Mouse (Mus musculus) urinary bladder, adult 18-20 months (tissue): ENCODE measurements around the gene Nek5.

Experiments used
- DNase-seq, 2 experiments: peaks; one replicate each; pipeline ENCODE4 v3.0.0; 2022; ENCODE audit warnings: low spot score in 2 of 2, mixed read lengths in 2 of 2

Gene Nek5

DNA sequence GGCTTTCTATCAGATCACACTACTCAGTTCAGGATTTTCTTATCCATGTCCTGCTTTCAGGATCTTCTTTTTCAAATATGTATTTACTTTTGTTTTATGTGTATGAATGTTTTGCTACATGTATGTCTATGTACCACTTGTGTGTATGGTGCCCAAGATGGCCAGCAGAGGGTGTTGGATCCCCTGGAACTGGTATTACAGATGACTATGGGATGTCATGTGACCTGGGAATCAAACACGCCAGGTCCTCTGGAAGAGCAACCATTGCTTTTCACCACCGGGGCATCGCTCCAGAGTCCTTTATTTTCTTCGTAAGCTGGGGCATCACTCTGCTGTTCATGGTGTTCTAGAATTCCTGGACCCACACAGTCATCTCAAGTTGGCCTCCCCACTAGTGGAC is 35.6 kb downstream of the Nek5 start:
- no peak for DNase-seq

DNA sequence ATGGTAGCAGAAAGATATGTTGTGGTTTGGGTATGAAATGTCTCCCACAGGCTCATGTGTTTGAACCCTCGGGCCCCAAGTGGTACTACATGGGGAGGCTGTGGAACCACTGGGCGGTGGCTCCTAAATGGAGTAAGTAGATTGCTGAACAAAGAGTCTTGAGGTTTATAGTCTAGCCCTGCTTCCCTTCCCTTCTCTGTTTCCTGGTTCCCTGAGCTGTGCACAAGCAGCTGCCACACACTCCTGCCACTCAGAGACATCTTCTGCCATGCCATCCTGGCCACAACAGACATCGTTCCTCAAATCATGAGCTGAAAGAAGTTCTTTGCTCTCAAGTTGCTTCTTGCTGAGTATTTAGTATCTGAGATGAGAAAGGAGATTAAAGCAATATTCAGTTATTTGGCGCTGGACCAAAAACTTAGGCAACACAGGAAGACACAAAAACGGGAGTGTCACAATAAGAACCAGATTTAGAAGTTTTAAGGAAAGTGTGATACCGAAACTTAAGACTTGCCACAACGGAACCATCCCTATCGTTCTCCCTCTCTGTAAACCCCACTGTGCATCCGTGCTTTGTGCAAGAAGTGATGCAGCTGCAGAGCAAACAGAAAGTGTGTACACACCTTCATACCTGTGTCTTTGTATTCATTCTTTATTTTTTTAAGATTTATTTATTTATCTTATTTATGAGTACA is 45.4 kb downstream of the Nek5 start:
- no peak for DNase-seq

DNA sequence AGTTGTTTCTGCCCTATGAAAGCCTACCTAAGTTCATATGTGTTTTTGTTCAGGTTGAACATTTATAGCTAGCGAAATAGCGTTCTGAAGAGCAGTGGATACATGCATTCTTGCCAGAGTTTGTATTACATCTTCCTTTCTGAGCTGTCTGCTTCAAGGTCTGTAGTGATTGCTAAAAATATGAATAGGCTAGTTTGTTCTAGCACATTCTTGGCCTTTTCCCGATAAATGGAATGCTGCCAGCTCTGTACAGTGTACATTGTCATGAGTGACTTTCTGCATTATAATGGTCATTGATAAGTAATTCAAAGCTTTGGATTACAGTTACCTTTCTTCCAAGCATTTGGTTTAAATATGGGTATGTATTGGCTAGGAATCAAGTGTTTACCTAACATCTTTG is 63.7 kb downstream of the Nek5 start:
- DNase-seq: no peak

DNA sequence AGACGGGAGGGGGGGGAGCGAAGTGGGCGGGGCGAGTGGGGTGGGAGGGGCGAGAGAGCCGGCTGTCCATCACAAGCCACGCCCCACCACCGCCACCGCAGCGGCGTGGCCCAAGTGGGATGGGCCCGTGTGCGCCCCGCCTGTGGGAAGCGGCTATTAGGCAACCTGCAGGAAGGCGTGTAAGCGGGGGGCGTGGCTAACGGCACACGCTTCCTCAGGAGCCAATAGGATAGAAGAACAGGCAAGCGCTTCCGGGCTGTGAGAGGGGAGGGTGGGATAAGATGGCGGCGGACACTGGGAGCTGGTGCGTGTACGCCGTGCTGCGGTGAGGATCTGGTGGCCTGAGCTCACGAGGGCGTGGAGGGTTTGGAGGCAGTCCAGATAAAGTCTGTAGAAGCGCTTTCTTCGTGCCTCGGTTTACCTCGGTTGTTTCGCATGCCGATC is 64.4 kb downstream of the Nek5 start, which contains the start of gene Alg11:
Gene Alg11, plus strand, starts transcription at position 276 of the 444 bp plus-strand sequence.
- peak; percentile 84 to 96 for DNase-seq

DNA sequence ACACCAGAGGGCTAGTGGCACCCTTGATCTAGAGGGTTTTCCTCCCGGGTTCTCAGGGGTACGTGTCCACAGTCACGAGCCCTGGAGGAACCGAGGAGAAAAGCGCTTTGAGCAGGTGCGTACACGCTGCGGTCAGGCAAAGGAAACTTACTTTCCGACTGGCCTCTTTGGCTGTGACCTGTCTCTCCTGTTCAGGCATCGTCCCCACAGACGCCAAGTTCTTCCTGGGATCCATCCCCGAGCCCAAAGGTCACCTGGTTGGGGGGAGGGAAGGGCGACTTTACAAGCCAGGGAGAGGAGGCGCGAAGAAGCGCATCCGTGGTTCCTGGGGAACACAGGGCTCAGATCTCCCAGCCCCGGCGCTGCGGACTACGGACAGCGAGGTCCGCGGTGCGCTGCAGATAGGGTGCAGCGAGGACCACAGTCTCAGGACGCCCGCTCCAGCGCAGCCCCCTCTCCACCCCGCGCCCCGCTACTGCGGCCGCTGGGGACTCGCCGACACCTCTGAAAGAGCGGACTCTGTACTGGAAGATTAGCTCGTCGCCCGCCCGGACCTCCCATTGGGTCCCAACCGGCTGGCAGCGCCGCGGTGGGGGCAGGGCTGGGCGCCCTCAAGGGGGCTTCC is 64.9 kb downstream of the Nek5 start, which contains the start of gene Atp7b:
Gene Atp7b, minus strand, starts transcription at position 485 of the 625 bp plus-strand sequence.
- DNase-seq: peak; percentile 9 to 63

DNA sequence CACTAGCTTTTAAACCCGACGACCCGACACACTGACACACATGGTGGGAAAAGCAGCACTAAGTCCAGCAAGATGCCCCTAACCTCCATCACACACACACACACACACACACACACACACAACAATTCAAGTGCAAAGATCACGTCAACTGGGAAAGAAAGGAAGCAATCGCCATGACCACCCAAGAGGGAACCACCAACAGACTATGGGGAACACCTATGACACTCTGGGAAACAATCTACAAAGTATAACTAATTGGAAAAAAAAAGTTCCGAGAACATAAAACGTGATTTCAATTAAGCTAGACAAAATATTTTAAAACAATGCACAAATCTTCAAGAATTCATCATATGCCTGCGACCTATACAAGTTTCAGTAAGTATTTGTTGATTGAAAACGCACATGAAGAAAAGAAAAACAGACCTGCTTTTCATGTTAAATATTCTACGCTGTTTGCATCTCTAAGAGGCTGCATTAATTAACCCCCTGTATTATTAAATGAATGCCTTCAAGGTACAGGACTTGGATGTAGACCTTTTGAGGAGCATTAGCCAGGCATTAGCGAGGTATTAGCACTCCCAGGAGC is 65.6 kb downstream of the Nek5 start:
- no peak for DNase-seq

DNA sequence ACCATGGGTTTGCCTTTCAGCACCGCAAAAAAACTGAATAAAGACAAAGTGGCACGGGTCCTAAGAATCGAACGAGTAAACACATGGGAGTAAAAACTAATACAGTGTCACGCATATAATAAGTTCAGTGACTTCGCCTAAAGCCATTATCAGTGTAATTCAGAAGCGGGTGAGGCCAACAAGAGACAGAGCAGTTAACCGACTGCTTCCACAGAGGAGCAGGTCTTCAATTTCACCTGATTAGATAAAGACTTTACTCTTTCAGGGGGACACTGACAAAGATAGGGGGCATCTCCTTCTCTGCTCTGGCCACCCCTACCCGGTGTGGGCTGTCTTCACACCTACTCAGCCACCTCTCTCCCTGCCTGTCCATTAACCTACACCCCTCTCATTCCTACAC is 66.5 kb downstream of the Nek5 start:
- DNase-seq: no peak

DNA sequence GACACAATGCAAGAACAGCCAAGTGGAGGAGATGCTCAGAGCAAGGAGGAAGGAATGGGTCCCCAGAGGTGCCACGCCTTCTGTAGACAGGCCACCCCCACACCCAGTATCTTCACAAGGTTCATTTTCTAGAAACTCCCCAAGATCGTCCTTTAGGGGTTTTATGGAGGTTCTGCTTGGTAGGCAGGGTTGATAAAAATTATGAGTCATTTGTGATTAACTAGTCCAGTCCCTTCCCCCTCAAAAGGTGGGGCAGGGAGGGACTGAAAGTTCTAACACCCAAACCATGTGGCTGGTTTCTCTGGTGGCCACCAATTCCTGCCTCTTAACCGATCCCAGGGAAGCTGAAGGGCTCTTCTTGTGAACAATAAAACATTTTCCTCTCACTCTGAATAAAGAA is 68.0 kb downstream of the Nek5 start:
- no peak for DNase-seq

DNA sequence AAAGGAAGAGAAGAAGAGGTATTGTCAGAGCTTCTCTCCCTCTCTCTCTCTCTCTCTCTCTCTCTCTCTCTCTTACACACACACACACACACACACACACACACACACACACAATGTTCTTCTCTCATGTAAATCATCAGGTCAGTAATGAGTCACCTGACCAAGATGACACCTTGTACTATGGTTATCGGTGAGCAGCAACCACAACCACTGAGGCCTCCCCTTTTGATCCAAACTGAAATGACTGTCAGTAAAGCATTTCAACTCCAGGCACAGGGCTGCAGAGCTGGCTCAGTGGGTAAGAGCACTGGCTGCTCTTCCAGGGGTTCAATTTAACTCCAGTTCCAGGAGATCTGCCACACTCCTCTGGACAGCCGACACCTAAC is 69.4 kb downstream of the Nek5 start:
- DNase-seq: no peak

DNA sequence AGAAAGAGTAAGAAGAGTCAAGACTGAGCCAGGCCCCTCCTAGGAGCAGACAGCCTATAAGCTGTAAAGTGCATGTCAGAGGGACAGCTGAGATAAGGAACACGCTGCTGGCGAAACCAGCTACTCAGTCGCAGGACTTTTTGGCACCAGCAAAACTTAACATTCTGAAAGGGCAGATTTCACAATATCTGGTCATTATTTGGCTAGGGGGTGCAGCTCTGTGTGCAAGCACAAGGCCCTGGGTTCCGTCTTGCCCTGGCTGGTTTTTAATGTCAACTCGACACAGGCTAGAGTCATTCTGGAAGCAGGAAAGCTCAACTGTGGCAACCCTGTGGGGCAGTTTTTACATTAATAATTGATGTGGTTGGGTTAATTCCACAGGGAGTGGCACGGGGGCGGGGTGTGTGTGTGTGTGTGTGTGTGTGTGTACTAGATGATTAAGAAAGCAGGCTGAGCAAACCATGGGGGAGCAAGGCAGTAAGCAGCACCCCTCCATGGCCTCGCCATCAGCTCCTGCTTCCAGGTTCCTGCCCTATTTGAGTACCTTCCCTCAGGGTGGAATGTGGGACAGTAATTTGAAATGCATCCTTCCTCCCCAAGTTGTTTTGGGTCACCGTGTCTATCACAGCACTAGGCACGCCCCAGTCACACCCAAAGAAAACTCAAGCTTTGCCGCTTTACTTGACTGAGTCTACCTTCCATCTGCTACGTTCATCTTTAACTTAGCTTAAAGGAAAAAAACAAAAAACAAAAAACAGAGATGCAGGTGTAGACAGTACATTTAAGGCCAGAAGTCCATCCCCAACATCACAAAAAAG is 70.0 kb downstream of the Nek5 start:
- peak; percentile 29 to 47 for DNase-seq

DNA sequence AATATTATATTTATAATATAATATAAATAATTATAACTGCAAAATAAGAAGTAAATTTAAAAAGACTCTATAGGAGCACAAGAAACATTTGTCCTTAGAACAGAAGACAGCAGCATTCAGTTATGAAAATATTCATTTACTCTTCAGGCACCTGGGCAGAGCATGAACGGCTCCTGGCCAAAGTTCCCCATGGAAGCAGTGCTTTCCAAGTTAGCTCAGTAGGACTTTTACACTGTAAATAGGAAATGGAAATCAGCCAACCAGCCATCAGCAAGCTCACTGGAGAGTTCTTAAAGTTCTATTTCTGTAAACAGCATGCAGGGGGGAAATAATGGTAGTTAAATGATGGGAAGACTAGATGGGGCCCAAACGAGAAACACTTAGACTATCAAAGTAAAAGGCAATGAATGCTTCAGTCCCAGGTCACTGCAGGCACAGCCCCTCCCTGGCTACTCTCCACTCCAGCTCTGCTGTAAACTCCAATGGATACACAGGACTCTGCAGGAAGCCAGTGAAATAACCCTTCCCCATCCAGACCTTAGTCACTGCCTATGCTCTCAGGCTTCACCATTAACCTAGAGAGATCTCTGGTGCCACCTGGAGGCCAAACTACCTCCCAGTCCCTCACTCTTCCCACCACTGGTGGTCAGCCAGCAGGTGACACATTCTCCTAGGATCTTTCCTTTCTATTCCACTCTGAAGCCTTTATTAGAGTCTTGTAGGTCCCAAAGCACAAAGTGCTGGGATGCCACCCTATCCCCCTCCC is 77.0 kb downstream of the Nek5 start:
- DNase-seq: peak in 1 of 2 experiments; percentile 48

DNA sequence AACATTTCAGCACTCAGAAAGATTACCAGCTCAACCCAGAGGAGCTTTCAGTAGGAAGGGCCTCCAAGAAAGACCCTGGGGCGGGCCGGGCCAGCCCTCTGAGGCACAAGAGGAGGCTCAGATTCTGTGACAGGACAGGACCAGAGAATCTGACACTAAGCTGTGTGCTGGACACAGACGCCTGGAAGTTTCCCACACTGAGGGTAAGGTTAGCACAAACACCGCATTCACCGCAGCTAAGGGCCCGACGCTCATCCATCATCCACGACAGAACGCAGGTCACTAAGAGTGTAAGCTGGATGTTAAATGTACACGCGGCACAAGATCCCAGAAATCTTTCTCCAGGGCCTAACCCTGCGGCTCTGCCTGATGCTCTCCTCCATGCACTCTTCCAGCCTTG is 81.1 kb downstream of the Nek5 start:
- no peak for DNase-seq

DNA sequence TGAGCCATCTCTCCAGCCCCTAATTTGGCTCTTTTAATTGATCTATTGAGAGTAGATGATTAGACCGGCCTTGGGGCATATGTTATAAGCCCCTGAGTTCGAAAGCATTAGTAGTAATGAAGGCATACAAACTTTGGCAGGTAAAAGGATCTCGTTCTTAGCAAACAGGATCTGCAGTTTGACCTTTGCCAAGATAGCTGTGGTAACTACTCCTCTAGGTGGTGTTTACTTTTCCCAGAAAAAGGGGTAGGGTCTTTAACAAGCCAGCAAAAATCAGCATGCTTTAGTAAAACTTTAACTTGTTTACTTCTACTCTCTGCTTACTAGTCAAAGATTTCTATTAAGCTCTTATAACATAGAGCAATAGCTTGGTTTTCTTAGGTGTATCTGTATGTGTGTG is 82.3 kb downstream of the Nek5 start:
- no peak for DNase-seq

DNA sequence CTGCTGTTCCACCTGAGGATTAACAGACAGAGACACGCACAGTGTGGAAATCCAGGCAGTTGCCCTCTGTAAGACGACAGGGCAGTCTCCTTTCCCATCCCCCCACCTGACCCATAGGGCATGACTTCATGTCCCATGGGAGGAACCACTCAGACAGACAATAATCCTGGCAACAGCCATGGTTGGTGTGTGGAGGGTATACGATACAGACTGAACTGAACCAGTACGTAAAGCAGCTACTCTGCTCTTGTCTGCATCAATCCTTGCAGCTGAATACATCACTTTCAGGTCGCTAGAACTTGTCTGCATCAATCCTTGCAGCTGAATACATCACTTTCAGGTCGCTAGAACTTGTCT is 84.7 kb downstream of the Nek5 start:
- no peak for DNase-seq

DNA sequence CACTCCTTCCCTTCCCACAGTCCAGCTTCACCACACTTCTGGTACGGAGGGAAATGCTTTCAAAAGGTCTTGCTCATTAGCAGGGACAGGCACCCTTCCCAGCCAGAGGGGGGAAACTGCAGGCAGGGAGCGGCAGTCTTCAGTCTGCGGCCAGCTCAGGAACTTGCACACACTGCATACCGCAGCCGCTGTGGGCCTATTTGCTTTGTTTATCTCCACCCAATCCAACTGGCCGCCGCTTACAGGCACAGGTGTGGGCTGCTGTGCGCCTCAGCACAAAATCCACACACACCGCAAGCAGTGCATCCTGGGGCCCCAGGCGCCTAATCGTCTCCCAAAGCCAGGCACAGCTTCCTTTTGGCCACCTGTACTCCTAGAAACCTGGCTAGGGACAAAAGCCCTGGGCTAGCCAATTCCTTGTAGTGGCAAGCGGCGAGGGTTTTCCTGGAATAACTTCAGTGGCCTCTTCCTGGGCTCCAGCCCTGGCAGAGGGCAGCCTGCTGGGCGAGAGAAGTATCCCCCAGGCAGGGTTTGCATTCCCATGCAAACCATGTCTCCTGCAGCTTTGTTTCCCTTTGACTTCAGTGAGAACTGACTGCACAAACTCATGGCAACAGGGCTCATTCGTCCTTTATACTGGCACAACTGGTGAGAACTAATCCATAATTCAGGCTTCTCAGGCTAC is 85.2 kb downstream of the Nek5 start:
- DNase-seq: peak; percentile 12 to 27

DNA sequence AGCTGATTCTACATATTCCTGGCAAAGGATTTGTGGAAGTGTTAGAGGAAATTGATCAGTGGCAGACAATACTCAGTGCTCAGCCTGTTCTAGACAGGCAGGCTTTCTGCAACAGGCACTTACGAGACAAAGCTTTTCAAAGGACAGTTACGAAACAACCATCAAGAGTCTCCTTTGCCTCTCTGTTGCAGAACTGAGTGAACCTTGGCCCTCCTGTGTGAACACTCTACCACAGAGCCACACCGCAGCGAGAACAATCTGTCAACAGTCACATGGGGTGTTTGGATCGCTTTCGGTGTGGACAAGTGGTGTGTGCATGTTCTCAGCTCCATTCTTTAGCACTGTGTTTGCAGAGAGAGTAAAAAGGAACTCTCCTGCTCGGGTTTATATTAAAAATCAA is 87.8 kb downstream of the Nek5 start:
- no peak for DNase-seq

DNA sequence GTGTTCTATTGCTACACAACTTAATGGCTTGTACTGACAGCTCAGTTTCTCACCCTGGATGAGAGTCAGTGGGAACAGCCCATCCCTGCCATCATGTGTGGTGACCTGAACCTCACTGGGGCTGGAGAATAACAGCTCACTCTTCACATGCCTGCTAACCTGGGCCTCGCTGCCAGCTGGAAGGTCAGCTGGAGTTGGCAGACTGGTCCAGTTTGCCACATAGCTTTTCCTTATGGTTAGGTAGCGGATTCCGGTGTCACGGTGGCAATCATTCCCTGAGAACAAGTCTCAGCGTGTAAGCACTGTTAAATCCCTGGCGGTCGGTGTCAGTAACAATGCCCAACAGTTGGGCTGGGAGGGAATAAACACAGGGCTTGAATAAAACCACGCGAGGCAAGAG is 88.7 kb downstream of the Nek5 start:
- no peak for DNase-seq

DNA sequence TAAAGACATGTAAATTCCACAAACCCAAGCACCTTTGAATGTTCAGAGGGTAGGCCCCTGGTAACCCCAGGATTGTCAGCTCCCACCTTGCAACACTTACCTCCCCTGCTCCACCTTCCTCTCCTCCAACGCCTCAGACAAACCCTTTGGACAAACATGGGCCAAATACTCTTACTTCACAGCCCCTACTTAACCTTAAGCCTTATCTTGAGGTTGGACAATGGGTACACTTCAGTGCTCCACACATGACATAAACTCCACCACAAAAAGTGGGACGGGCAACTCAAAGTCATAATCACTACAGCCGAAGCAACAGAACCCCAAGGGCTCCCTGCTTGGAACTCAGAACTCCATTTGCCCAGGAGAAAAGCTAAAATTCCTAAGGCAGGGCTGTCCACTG is 93.9 kb downstream of the Nek5 start:
- no peak for DNase-seq

DNA sequence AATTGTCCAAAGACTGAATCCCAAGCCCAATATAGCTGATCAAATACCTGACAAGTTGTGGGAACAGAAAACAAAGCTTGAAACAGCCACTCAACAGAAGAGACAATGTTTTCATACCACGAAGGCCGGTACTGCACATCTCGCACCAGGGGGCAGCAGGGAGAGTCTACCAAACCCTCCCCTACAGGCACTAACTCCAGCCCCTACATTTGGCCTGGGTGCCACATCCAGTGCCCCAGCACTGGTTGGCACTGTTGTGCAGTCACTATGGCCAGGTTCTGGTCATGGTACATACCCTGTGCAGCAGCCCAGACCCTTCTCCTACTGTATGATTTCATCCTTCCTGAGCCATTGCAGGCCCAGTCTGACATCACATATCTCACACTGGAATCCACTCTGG is 95.9 kb downstream of the Nek5 start:
- no peak for DNase-seq

DNA sequence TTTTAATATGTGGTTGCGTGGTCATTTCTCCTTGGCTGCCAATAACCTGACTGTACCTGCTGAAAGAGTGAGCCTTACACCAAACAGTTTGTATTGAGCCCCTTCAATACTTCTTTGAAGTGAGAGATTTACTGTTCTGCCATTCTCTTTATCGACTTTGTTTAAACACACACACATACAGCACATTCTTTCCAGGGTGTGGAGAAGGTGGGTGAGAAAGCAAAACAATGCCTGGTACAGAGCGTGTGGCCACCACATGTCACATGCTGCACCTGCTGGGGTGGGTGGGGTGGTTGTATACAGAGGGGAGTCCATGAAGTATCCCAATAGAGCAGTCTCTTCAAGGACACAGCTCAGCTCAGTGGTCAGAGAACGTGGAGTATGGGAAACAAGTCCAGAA is 99.6 kb downstream of the Nek5 start:
- no peak for DNase-seq
